ENCODE assay signal across 20 mouse cellular contexts in genomic region chr6:56813332-56813731, GRCm38 (mm10). TPM values are rescaled to one million over a fixed set of nuclear protein-coding genes. Genes with fewer than 3 reads are reported as not detected.
A peak's percentile ranks its signal among the peaks of the same experiment; 100 is the strongest.
DNase-seq lines count a peak whose midpoint lies in the region; ATAC-seq lines count a peak whose summit lies in the region.
"Had no signal": no experiment of that assay in that cellular context is flagged by ENCODE, and none has a peak within 500 bp of the region (broad histone marks: within the 10 kb centered on the region; RNA-seq: fewer than 3 reads in every experiment).

No protein-coding gene starts in this region.

- WGBS in forebrain, embryonic 15.5 days = 32% methylated on average over 2 of the region's 2 CpGs

- no peak overlapping the region for H3K4me2 ChIP-seq in forebrain, embryonic 15.5 days (replicated peaks)
- H3K4me2 ChIP-seq: heart, embryonic 11.5 days; limb, embryonic 12.5 days; liver, embryonic 12.5 days had no signal

- DNase-seq in heart, postnatal 10 days = peak; percentile 16 to 23
- no peak for DNase-seq in heart, postnatal 25 days (ENCODE audit: low spot score)
- peak; percentile 32 for DNase-seq in lung, postnatal 10 days
- no peak for DNase-seq in lung, adult 18-20 months
- DNase-seq in Muller cell, postnatal 12 days (ENCODE audit: inconsistent ontology term) = peak; percentile 45
- DNase-seq in spleen, postnatal 36 days (ENCODE audit: low spot score in 2 of 2) = no peak
- DNase-seq: adrenal gland, postnatal 36 days; cerebellum, adult 18-20 months; cerebellum, postnatal 25 days; embryo, embryonic 11 days; heart, postnatal 14 days; kidney, adult 11 months; thymus, postnatal 36 days had no signal

- peak; percentile 23; the same call in 1 of the 2 replicates for ATAC-seq in forebrain, embryonic 15.5 days (replicated peaks)
- no peak for ATAC-seq in megakaryocyte-erythroid progenitor cell, adult 5-6 weeks (replicated peaks; ENCODE audit: low FRiP score, low TSS enrichment, poor library complexity, severe bottlenecking)
- ATAC-seq: activated CD4-positive, CD25-positive, alpha-beta regulatory T cell, adult 4 months; liver, embryonic 12.5 days; Patski had no signal

- intact Hi-C loops in heart, postnatal 10 days (cut with DNase I) = no loop called here
- intact Hi-C loops in heart, postnatal 25 days (cut with DNase I) = loop anchor here (10.0 kb wide), 1 partner anchor 251 kb away; the partner anchor contains the start of gene Vmn1r9

- peaks cover 5% of the 10 kb centered on the region; the same call in 1 of the 2 replicates for H3K4me1 ChIP-seq in forebrain, embryonic 15.5 days
- H3K4me1 ChIP-seq: limb, embryonic 12.5 days; liver, embryonic 12.5 days had no signal

- H3K4me3 ChIP-seq in forebrain, embryonic 15.5 days = no peak overlapping the region
- H3K4me3 ChIP-seq: limb, embryonic 12.5 days; liver, embryonic 12.5 days had no signal

- no peaks in the 10 kb centered on the region for H3K27me3 ChIP-seq in forebrain, embryonic 15.5 days
- H3K27me3 ChIP-seq: limb, embryonic 12.5 days had no signal

- H3K9ac ChIP-seq in forebrain, embryonic 15.5 days (replicated peaks) = no peak overlapping the region
- H3K9ac ChIP-seq: limb, embryonic 12.5 days; liver, embryonic 12.5 days had no signal

- H3K9me3 ChIP-seq in forebrain, embryonic 15.5 days = no peaks in the 10 kb centered on the region
- H3K9me3 ChIP-seq: limb, embryonic 12.5 days; liver, embryonic 12.5 days had no signal

- 0 out of 2 replicates have a peak overlapping the region, but pooled peaks have one; percentile 28 for H3K27ac ChIP-seq in forebrain, embryonic 15.5 days (replicated peaks)
- H3K27ac ChIP-seq: limb, embryonic 12.5 days; liver, embryonic 12.5 days had no signal

- no peaks in the 10 kb centered on the region for H3K36me3 ChIP-seq in forebrain, embryonic 15.5 days
- H3K36me3 ChIP-seq: limb, embryonic 12.5 days; liver, embryonic 12.5 days had no signal

RNA-seq across cellular contexts. Expression of gene Kbtbd2, which starts 15.7 kb away (rescaled TPM):
- total RNA-seq in heart, postnatal 10 days (2021) = 10 to 100 TPM; 38.3 to 43.1 TPM
- total RNA-seq in heart, postnatal 25 days (2021) = 10 to 100 TPM; 30.1 to 30.7 TPM
- 36.4 and 37.9 TPM in 2 replicates for polyA plus RNA-seq in forebrain, embryonic 15.5 days (2015; fragmentation: Nextera tagmentation; extraction: Ambion mirVana)
- 23.3 and 32.6 TPM in 2 replicates for total RNA-seq in megakaryocyte-erythroid progenitor cell, adult 5-6 weeks (2014; fragmentation: Nextera tagmentation)
- 57.3 and 81.0 TPM in 2 replicates for total RNA-seq in megakaryocyte-erythroid progenitor cell, adult 5-6 weeks (2017)

RNA-seq across cellular contexts. Expression of gene Fkbp9, which starts 18.5 kb away (rescaled TPM):
- total RNA-seq in heart, postnatal 10 days (2021) = 100 to 1,000 TPM; 132 to 136 TPM
- total RNA-seq in heart, postnatal 25 days (2021) = 10 to 100 TPM; 77.3 to 84.5 TPM
- polyA plus RNA-seq in forebrain, embryonic 15.5 days (2015; fragmentation: Nextera tagmentation; extraction: Ambion mirVana) = 27.7 and 30.6 TPM in 2 replicates
- 3.2 and 4.3 TPM in 2 replicates for total RNA-seq in megakaryocyte-erythroid progenitor cell, adult 5-6 weeks (2014; fragmentation: Nextera tagmentation)
- 6.6 and 7.4 TPM in 2 replicates for total RNA-seq in megakaryocyte-erythroid progenitor cell, adult 5-6 weeks (2017)
- polyA plus RNA-seq: activated CD4-positive, CD25-positive, alpha-beta regulatory T cell, adult 4 months had no signal

Comparison
In these comparisons a context has a peak if more than half of its experiments do, and no peak if none do; other contexts are left out.
1. DNase-seq: peak in heart, postnatal 10 days (2 of 2), lung, postnatal 10 days (single experiment) and Muller cell, postnatal 12 days (single experiment); none in heart, postnatal 25 days (single experiment), lung, adult 18-20 months (0 of 2) and spleen, postnatal 36 days (0 of 2).
2. RNA of gene Fkbp9, which starts 18.5 kb away (total RNA-seq): 132 to 136 TPM in heart, postnatal 10 days and 77.3 to 84.5 TPM in heart, postnatal 25 days; 3.2 to 7.4 TPM in megakaryocyte-erythroid progenitor cell, adult 5-6 weeks; every median in the first group is over 4 times any median in the second.